Mouse (Mus musculus) small intestine, adult 2 months (tissue): Measurements from ENCODE around the gene Zfp433.
"Not testable (repeated sequence)": the region's sequence is repeated elsewhere in the genome, so short reads cannot be mapped to it uniquely, and the experiment has no call there.

Source experiments
- CTCF ChIP-seq: fragments of 200-500 bp; IDR thresholded peaks from 2 replicates; pipeline ENCODE4 v1.5.1; 2012; ENCODE audit warnings: low read depth, mild to moderate bottlenecking, control low read depth, inconsistent platforms, low read length, moderate library complexity, mixed read lengths; ENCODE audit not compliant: insufficient replicate concordance, insufficient read length; ENCODE audit errors: extremely low read depth
- POLR2A ChIP-seq: fragments of 200-500 bp; IDR thresholded peaks from 2 replicates; pipeline ENCODE4 v1.6.1; 2012; ENCODE audit warnings: low read depth, mild to moderate bottlenecking, control low read depth, inconsistent platforms, low read length, moderate library complexity

- not testable (repeated sequence) for TF ChIP-seq CTCF, POLR2A
These were observed 66.8 kb downstream of the Zfp433 start for GRCm38 (mm10) chr10:81771404-81771777.
